8 mouse cellular contexts compared by ENCODE assay signal in genomic region chr10:122553124-122553822, GRCm38 (mm10).
A peak's percentile ranks its signal among the peaks of the same experiment; 100 is the strongest.
DNase-seq lines count a peak whose midpoint lies in the region; ATAC-seq and TF ChIP-seq lines count a peak whose summit lies in the region.

No protein-coding gene starts in this region.

- 0 out of 2 replicates have a peak, but pooled peaks have one; percentile 9 for TF ChIP-seq CTCF in G1E (IDR thresholded peaks at IDR 0.05; ENCODE audit: low read depth, low read length)
- peak; percentile 89 for TF ChIP-seq CTCF in lung, embryonic 14.5 days (IDR thresholded peaks at IDR 0.05; ENCODE audit: low read depth)

- H3K4me3 ChIP-seq in G1E (ENCODE audit: low read depth, low read length): no peak overlapping the region
- no peak overlapping the region for H3K4me3 ChIP-seq in kidney, embryonic 14.5 days (ENCODE audit: low read length)
- no peak overlapping the region for H3K4me3 ChIP-seq in lung, embryonic 14.5 days (ENCODE audit: low read depth, low read length)
- H3K4me3 ChIP-seq in neural tube, embryonic 15.5 days (replicated peaks): no peak overlapping the region

- H3K36me3 ChIP-seq in G1E (replicated peaks): no peaks in the 10 kb centered on the region
- H3K36me3 ChIP-seq in kidney, embryonic 14.5 days (ENCODE audit: control insufficient read depth, insufficient read depth, low read length): no peaks in the 10 kb centered on the region
- H3K36me3 ChIP-seq in lung, embryonic 14.5 days (ENCODE audit: insufficient read depth): no peaks in the 10 kb centered on the region
- H3K36me3 ChIP-seq in neural tube, embryonic 15.5 days: no peaks in the 10 kb centered on the region

- no peaks in the 10 kb centered on the region for H3K4me1 ChIP-seq in G1E (ENCODE audit: insufficient read depth, low read depth, low read length)
- H3K4me1 ChIP-seq in kidney, embryonic 14.5 days (ENCODE audit: control insufficient read depth, insufficient read depth, low read length): no peaks in the 10 kb centered on the region
- H3K4me1 ChIP-seq in lung, embryonic 14.5 days (ENCODE audit: insufficient read depth): no peaks in the 10 kb centered on the region
- no peaks in the 10 kb centered on the region for H3K4me1 ChIP-seq in neural tube, embryonic 15.5 days

- no peak overlapping the region for H3K27ac ChIP-seq in kidney, embryonic 14.5 days (ENCODE audit: low read depth, low read length)
- H3K27ac ChIP-seq in lung, embryonic 14.5 days (ENCODE audit: low read depth): no peak overlapping the region
- no peak overlapping the region for H3K27ac ChIP-seq in neural tube, embryonic 15.5 days (replicated peaks)

- no peak overlapping the region for H3K9ac ChIP-seq in kidney, embryonic 14.5 days (ENCODE audit: low read depth, low read length)
- H3K9ac ChIP-seq in lung, embryonic 14.5 days: no peak overlapping the region
- H3K9ac ChIP-seq in neural tube, embryonic 15.5 days (replicated peaks): no peak overlapping the region

- DNase-seq in 3T3-L1 (ENCODE audit: low read depth, low spot score) (peak; percentile 78), G1E (ENCODE audit: low spot score) (no peak)
- DNase-seq in cerebellum, adult 9-10 months: peak; percentile 64
- peak; percentile 92 for DNase-seq in lung, embryonic 14.5 days
- DNase-seq in gastrocnemius, postnatal 25 days: no peak

- H3K27me3 ChIP-seq in G1E (ENCODE audit: insufficient read depth, low read length): no peaks in the 10 kb centered on the region
- H3K27me3 ChIP-seq in kidney, embryonic 14.5 days (ENCODE audit: control insufficient read depth, insufficient read depth, low read length): no peaks in the 10 kb centered on the region
- H3K27me3 ChIP-seq in lung, embryonic 14.5 days (ENCODE audit: insufficient read depth, low read length): no peaks in the 10 kb centered on the region
- H3K27me3 ChIP-seq in neural tube, embryonic 15.5 days (replicated peaks): no peaks in the 10 kb centered on the region

- no peak overlapping the region for H3K4me2 ChIP-seq in kidney, embryonic 14.5 days (replicated peaks; ENCODE audit: low read depth, low read length)
- H3K4me2 ChIP-seq in lung, embryonic 14.5 days: no peak overlapping the region
- H3K4me2 ChIP-seq in neural tube, embryonic 15.5 days: no peak overlapping the region

- ATAC-seq in G1E (ENCODE audit: extremely low read depth, insufficient number of reproducible peaks, low FRiP score, poor library complexity, severe bottlenecking): no peak
- ATAC-seq in frontal cortex, adult (ENCODE audit: low TSS enrichment): peak; percentile 93
- peak; percentile 85 for ATAC-seq in kidney, embryonic 14.5 days (ENCODE audit: low FRiP score, low TSS enrichment)
- ATAC-seq in lung, embryonic 14.5 days (ENCODE audit: insufficient read depth): peak; percentile 79
- ATAC-seq in neural tube, embryonic 15.5 days (ENCODE audit: low FRiP score): peak; percentile 65

- H3K9me3 ChIP-seq in G1E (replicated peaks): peaks cover 20% of the 10 kb centered on the region
- no peaks in the 10 kb centered on the region for H3K9me3 ChIP-seq in kidney, embryonic 14.5 days (ENCODE audit: control insufficient read depth, low read length)
- no peaks in the 10 kb centered on the region for H3K9me3 ChIP-seq in lung, embryonic 14.5 days (ENCODE audit: low read depth, low read length)
- no peaks in the 10 kb centered on the region for H3K9me3 ChIP-seq in neural tube, embryonic 15.5 days (replicated peaks)

- WGBS in kidney, embryonic 14.5 days: 40% methylated on average over 2 of the region's 2 CpGs
- 50% methylated on average over 2 of the region's 2 CpGs for WGBS in lung, embryonic 14.5 days
- WGBS in neural tube, embryonic 15.5 days: 54% methylated on average over 2 of the region's 2 CpGs

Comparison
In these comparisons a context has a peak if more than half of its experiments do, and no peak if none do; other contexts are left out.
1. DNase-seq: peak in 3T3-L1 (single experiment), cerebellum, adult 9-10 months (single experiment) and lung, embryonic 14.5 days (single experiment); none in G1E (single experiment) and gastrocnemius, postnatal 25 days (single experiment).